Mouse (Mus musculus) bone marrow macrophage, adult 2 months (primary cell): Measurements from ENCODE around the gene Card11.
A peak's percentile ranks its signal among the peaks of the same experiment; 100 is the strongest.

Experiments
- CTCF ChIP-seq: IDR thresholded peaks from 2 replicates; pipeline ENCODE4 v1.5.1; 2012; ENCODE audit warnings: low read depth, mild to moderate bottlenecking, low read length, moderate library complexity
- POLR2A ChIP-seq: IDR thresholded peaks from 2 replicates; pipeline ENCODE4 v1.6.1; 2012; ENCODE audit warnings: mild to moderate bottlenecking, low read depth, low read length, borderline replicate concordance

DNA sequence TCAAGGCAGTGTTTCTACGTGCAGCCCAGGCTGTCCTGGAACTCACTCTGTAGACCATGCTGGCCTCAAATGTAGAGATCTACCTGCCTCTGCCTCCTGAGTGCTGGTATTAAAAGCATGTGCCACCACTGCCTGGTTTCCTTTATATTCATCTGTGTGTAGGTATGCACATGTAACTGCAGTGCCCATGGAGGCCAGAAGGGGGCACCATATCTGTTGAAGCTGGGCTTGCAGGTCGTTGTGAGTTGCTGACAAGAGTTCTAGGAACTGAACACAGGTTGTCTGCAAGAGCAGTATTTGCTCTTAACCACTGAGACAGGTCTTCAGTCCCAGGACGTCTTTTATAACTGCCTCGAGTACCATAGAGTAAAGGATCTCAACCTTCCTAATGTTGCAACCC is 2.6 kb downstream of the Card11 start:
- TF ChIP-seq POLR2A (no peak), CTCF (peak; percentile 59)
